Mouse (Mus musculus): ENCODE results near the gene Pdcd1.
"Not testable (repeated sequence)": the region's sequence is repeated elsewhere in the genome, so short reads cannot be mapped to it uniquely, and the experiment has no call there.

The Pdcd1 gene

DNA sequence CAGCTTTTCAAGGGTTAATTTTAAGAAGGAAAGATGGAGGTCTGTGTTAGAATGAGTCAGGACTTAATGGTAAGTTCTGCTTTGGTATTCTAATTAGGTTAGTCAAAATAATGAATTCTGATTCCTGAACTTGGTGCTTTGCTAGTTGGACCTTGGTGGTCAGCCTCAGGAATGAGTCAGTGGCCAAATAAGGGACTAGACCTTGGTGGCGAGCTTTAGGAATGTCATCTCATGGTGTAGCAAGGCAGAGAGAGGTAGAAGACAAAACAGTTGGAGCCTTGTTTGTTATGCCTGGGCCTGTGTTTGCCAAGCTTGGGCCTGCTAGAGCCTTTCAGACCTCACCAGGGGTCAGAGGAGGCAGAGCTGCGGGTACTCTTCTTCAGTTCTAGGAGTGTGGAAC is 23.6 kb downstream of the Pdcd1 start:
- DNase-seq (ENCODE audit: low spot score in 2 of 2): no peak

DNA sequence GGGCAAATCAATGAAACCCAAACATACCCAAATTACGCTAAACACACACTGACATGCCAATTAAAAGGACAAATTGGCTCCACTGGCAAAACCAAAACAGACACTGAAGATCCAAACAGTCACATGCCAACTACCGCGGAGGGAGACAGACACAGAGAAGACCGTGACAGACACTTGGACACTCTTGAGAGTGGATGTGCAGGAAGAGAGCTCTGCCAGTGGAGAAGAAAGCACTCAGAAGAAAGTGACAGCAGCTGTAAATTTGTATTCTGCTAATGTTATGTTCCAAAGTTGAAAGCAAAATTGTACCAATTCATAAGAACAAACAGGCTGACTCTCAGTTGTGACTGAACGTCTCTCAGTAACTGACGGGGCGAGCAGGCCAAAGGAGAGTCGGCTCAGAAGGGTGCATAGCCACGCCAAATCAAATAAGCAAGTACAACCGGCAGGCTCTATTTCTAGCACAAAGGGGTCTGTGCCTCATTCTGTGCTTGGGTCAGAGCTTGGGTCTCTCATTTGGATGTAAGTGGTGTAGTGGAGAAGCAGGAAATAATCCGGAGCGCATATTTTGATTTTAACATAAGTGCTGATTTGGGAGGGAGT is 24.7 kb downstream of the Pdcd1 start:
- no peak for DNase-seq (ENCODE audit: low spot score in 2 of 2)

DNA sequence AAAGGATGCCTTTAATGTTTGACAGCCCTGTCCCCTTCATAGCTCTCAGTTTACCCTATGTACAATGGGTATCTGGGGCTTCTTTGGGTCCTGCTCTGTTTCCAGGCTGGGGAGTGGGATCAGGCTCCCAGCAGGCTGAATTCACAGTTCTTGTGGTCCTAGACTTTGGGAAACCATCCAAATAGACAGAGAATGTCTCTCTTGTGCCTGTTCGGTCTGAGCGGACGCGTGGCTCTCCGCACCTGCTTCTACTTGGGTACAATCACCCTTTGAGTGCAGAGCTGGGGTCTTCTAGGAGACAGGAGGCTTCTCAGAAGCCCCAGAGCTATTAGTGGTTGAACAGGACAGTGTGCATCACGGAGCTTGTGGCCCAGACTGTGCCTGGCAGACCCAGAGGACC is 32.2 kb downstream of the Pdcd1 start, which contains the start of gene Neu4:
Gene Neu4, plus strand, starts transcription at position 301 of the 400 bp plus-strand sequence.
- no peak for DNase-seq (ENCODE audit: low spot score in 2 of 2)

DNA sequence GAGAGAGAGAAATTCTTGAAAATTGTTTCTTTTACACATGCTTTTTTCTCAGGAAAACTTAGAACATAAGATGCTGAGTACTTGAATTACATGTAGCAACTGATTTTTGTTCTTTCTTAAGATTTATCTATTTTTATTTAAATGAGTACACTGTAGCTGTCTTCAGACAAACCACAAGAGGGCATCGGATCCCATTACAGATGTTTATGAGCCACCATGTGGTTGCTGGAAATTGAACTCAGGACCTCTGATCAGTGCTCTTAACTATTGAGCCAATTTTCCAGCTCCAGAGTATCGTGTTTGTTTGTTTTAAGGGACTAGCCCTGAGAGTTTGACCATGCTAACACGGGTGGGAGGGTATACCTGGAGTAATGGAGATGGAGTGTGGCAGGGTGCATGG is 40.7 kb downstream of the Pdcd1 start:
- DNase-seq (ENCODE audit: low spot score in 2 of 2): no peak

- DNase-seq (ENCODE audit: low spot score in 2 of 2): not testable (repeated sequence)
Measured at GRCm38 (mm10) chr1:94008826-94009225, 43.5 kb downstream of the Pdcd1 start.

DNA sequence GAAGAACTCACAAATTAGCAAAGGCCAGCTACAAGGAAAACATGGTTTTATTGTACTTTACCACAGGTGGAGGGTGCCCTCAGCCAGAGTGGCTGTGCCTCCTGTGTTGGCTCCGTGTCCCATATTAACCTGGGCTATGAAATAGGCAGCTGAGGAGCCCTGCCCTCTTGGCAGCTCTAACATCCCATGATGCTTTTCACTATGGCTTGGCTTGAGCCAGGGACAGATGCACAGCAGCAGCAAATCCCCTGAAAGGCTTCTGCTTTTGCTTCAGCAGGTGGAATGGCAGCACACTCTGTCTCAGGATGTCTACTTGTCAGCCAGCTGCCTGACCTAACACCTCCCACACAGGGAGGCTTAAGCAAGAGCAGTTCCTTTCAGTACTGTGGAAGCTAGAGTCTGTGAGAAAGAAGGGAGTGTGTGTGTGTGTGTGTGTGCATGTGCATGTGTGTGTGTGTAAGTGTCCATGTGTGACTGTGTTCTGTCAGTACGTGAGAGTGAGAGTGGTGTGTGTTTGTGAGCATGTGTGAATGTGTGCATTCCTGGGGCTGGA is 46.3 kb downstream of the Pdcd1 start:
- DNase-seq (ENCODE audit: low spot score in 2 of 2): not testable (repeated sequence)

DNA sequence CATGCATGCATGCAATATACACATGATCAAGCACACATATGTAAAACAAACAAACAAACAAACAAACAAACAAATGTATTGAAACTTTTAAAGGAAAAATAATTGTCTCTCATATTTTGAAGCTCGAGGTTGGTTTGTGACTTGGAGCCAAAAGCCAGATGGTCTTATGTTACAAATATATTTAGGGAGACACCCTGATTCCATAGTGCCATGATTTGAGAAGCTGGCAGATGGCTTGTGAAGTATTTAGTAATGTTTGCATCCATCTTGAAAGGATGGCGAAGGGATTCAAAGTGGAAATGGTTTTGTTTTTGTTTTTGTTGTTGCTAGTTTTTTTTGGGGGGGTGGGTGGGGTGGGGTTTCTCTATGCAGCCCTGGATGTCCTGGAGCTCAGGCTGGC is 51.3 kb downstream of the Pdcd1 start:
- no peak for DNase-seq (ENCODE audit: low spot score in 2 of 2)

- not testable (repeated sequence) for DNase-seq (ENCODE audit: low spot score in 2 of 2)
Measured at GRCm38 (mm10) chr1:93991491-93991890, 60.9 kb downstream of the Pdcd1 start.

DNA sequence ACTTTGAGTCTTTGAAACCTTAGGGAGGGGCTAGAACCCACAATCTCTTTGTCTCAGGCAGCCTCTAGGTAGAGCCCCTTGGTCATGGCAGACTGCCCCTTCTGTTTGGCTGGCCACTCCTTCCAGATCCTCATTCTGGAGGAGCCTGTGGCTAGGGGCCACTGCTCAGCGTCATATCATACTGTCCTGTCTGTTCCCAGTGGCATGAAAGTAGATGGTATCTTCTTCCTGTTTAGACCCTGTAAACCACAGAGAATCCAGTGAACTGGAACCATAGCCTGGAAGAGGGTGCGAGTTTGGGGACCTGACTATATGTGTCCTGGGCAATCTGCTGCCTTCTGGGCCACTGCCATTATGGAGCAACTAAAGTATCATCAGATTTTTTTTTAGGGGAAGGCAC is 61.3 kb downstream of the Pdcd1 start:
- DNase-seq (ENCODE audit: low spot score in 2 of 2): not testable (repeated sequence)

DNA sequence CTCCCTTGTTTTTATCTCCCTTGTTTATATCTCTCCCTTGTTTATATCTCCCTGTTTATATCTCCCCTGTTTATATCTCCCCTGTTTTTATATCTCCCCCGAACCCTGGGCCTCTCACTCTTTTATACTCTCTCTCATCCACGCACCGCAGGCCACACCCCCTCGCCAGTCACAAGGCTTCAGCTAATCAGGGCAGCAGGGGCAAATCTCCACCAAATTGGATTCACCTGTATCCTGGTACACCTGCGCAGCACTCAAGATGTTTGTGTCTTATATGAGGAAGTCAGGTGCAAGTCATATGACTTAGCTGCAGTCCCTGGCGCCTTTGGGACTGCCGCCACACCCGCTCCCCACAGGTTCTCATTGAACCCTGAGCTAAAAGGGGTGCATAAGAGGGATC is 62.1 kb downstream of the Pdcd1 start, which contains the start of gene Gal3st2c:
Gene Gal3st2c, plus strand, starts transcription at position 301 of the 400 bp plus-strand sequence.
- not testable (repeated sequence) for DNase-seq (ENCODE audit: low spot score in 2 of 2)

DNA sequence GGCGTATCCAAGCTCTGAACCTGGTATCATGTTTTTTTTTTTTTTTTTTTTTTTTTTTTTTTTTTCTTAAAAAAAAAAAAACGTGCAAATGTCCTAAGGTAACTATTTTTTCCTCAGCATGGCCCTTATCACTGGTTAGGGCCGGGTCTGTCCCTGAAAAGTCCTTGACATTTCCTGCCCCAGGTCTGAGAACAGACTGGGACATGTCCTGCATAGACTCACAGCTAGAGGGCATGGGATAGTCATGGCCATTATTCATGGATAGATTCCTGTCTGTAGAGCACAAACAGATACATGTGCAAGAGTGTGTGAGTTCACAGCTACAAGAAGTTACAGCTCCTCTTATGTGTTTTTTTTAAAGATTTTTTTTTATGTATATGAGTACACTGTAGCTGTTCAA is 63.6 kb downstream of the Pdcd1 start:
- DNase-seq (ENCODE audit: low spot score in 2 of 2): no peak
